Mouse (Mus musculus): Measurements from ENCODE around the gene Fgl2. TPM values are rescaled to one million over a fixed set of nuclear protein-coding genes. Genes with fewer than 3 reads are reported as not detected.
A peak's percentile ranks its signal among the peaks of the same experiment; 100 is the strongest.

Fgl2 gene
- 10.3 and 14.4 TPM in 2 replicates for polyA plus RNA-seq (2015; fragmentation: Nextera tagmentation; extraction: Ambion mirVana)

- Histone ChIP-seq H3K27me3 (ENCODE audit: control insufficient read depth, insufficient read depth, low read length) (no peaks in the 10 kb centered on the region), H3K9me3 (ENCODE audit: control insufficient read depth, low read length) (no peaks in the 10 kb centered on the region), H3K9ac (ENCODE audit: low read length) (peak within 1 kb of the TSS; percentile 57), H3K27ac (replicated peaks) (no peak within 1 kb of the TSS; the same call in 1 of the 2 replicates), H3K4me2 (replicated peaks; ENCODE audit: low read depth) (peak within 1 kb of the TSS; percentile 80), H3K4me1 (replicated peaks; ENCODE audit: control insufficient read depth, insufficient read depth) (no peaks in the 10 kb centered on the region), H3K36me3 (ENCODE audit: control insufficient read depth, insufficient read depth, low read length) (no peaks in the 10 kb centered on the region), H3K4me3 (ENCODE audit: low read depth, low read length) (peak within 1 kb of the TSS; percentile 46)
- WGBS: 5% methylated on average over 31 of the region's 31 CpGs
- TF ChIP-seq CTCF (IDR thresholded peaks at IDR 0.05; ENCODE audit: low read depth): 0 out of 2 replicates have a peak, but pooled peaks have one; percentile 6
- no peak for TF ChIP-seq EP300 (optimal IDR thresholded peaks at IDR 0.05)
- DNase-seq (ENCODE audit: low spot score) (peak; percentile 66), ATAC-seq (ENCODE audit: low FRiP score, low TSS enrichment) (peak; percentile 83)
Measured at GRCm38 (mm10) chr5:21372493-21373179, at the start of gene Fgl2. Fgl2 (plus strand) TSS chr5:21372642.

DNA sequence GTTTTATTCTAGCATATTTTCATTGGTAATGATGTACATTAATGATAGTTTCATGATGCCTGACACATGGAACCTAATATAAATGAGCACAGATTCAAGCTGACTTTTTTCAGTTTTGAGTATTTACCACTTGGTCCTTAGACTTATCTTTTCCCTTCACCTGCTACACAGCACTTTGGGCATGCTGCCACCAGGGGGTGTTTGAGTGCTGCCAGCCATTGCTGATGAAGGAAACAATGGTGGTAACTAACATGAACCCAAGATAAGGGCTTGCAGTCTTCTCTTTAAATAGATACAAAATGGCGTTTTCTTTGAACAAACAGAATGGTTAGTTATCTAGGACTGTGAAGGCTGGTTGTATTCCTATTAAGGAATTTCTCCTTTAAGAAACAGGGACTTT lies 45.9 kb upstream of the Fgl2 start:
- no peak overlapping the region for H3K4me3 ChIP-seq (ENCODE audit: low read depth, low read length)
- TF ChIP-seq CTCF (IDR thresholded peaks at IDR 0.05; ENCODE audit: low read depth): peak; percentile 81
- TF ChIP-seq EP300 (optimal IDR thresholded peaks at IDR 0.05): no peak
- no peak overlapping the region for H3K27ac ChIP-seq (replicated peaks)
- no peaks in the 10 kb centered on the region for H3K4me1 ChIP-seq (replicated peaks; ENCODE audit: control insufficient read depth, insufficient read depth)
- H3K9ac ChIP-seq (ENCODE audit: low read length): no peak overlapping the region
- no peak overlapping the region for H3K4me2 ChIP-seq (replicated peaks; ENCODE audit: low read depth)
- DNase-seq (ENCODE audit: low spot score) (peak; percentile 67), ATAC-seq (ENCODE audit: low FRiP score, low TSS enrichment) (no peak)
- H3K27me3 ChIP-seq (ENCODE audit: control insufficient read depth, insufficient read depth, low read length): no peaks in the 10 kb centered on the region
- 29% methylated on average over 1 of the region's 1 CpGs for WGBS
- no peaks in the 10 kb centered on the region for H3K9me3 ChIP-seq (ENCODE audit: control insufficient read depth, low read length)
- no peaks in the 10 kb centered on the region for H3K36me3 ChIP-seq (ENCODE audit: control insufficient read depth, insufficient read depth, low read length)

- TF ChIP-seq EP300 (optimal IDR thresholded peaks at IDR 0.05) (no peak), CTCF (IDR thresholded peaks at IDR 0.05; ENCODE audit: low read depth) (no peak)
- WGBS: 79% methylated on average over 1 of the region's 1 CpGs
- H3K9me3 ChIP-seq (ENCODE audit: control insufficient read depth, low read length): no peaks in the 10 kb centered on the region
Measured at GRCm38 (mm10) chr5:21328560-21328959, 43.9 kb upstream of the Fgl2 start.

GRCm38 (mm10) chr5:21329672-21330665 lies 42.5 kb upstream of the Fgl2 start:
- H3K4me1 ChIP-seq (replicated peaks; ENCODE audit: control insufficient read depth, insufficient read depth): no peaks in the 10 kb centered on the region
- 45% methylated on average over 11 of the region's 11 CpGs for WGBS
- H3K27ac ChIP-seq (replicated peaks): peak overlapping the region; percentile 67
- DNase-seq (ENCODE audit: low spot score) (no peak), ATAC-seq (ENCODE audit: low FRiP score, low TSS enrichment) (peak; percentile 45; the same call in 1 of the 2 replicates)
- H3K36me3 ChIP-seq (ENCODE audit: control insufficient read depth, insufficient read depth, low read length): no peaks in the 10 kb centered on the region
- no peak overlapping the region for H3K4me3 ChIP-seq (ENCODE audit: low read depth, low read length)
- no peak overlapping the region for H3K9ac ChIP-seq (ENCODE audit: low read length)
- H3K4me2 ChIP-seq (replicated peaks; ENCODE audit: low read depth): 0 out of 2 replicates have a peak overlapping the region, but pooled peaks have one; percentile 1
- H3K9me3 ChIP-seq (ENCODE audit: control insufficient read depth, low read length): no peaks in the 10 kb centered on the region
- no peak for TF ChIP-seq EP300 (optimal IDR thresholded peaks at IDR 0.05)
- no peak for TF ChIP-seq CTCF (IDR thresholded peaks at IDR 0.05; ENCODE audit: low read depth)
- H3K27me3 ChIP-seq (ENCODE audit: control insufficient read depth, insufficient read depth, low read length): no peaks in the 10 kb centered on the region

More at GRCm38 (mm10) chr5:21328560-21328959, 43.9 kb upstream of the Fgl2 start:
- no peak overlapping the region for H3K27ac ChIP-seq (replicated peaks)
- H3K36me3 ChIP-seq (ENCODE audit: control insufficient read depth, insufficient read depth, low read length): no peaks in the 10 kb centered on the region
- no peak for DNase-seq (ENCODE audit: low spot score)
- no peaks in the 10 kb centered on the region for H3K4me1 ChIP-seq (replicated peaks; ENCODE audit: control insufficient read depth, insufficient read depth)
- H3K4me2 ChIP-seq (replicated peaks; ENCODE audit: low read depth): no peak overlapping the region
- no peak overlapping the region for H3K4me3 ChIP-seq (ENCODE audit: low read depth, low read length)
- no peak for ATAC-seq (ENCODE audit: low FRiP score, low TSS enrichment)
- H3K9ac ChIP-seq (ENCODE audit: low read length): no peak overlapping the region
- H3K27me3 ChIP-seq (ENCODE audit: control insufficient read depth, insufficient read depth, low read length): no peaks in the 10 kb centered on the region

GRCm38 (mm10) chr5:21331656-21332055 lies 40.8 kb upstream of the Fgl2 start:
- TF ChIP-seq EP300 (optimal IDR thresholded peaks at IDR 0.05) (no peak), CTCF (IDR thresholded peaks at IDR 0.05; ENCODE audit: low read depth) (no peak)
- H3K36me3 ChIP-seq (ENCODE audit: control insufficient read depth, insufficient read depth, low read length): no peaks in the 10 kb centered on the region
- H3K27me3 ChIP-seq (ENCODE audit: control insufficient read depth, insufficient read depth, low read length): no peaks in the 10 kb centered on the region
- no peak overlapping the region for H3K4me2 ChIP-seq (replicated peaks; ENCODE audit: low read depth)
- ATAC-seq (ENCODE audit: low FRiP score, low TSS enrichment) (no peak), DNase-seq (ENCODE audit: low spot score) (no peak)
- H3K9ac ChIP-seq (ENCODE audit: low read length): no peak overlapping the region
- H3K4me3 ChIP-seq (ENCODE audit: low read depth, low read length): no peak overlapping the region
- H3K4me1 ChIP-seq (replicated peaks; ENCODE audit: control insufficient read depth, insufficient read depth): no peaks in the 10 kb centered on the region
- WGBS: 55% methylated on average over 5 of the region's 5 CpGs
- no peak overlapping the region for H3K27ac ChIP-seq (replicated peaks)
- H3K9me3 ChIP-seq (ENCODE audit: control insufficient read depth, low read length): no peaks in the 10 kb centered on the region

Data from stomach, postnatal 0 days (tissue).